ENCODE assay signal across 9 mouse cellular contexts in genomic region chr8:34447880-34448830, GRCm38 (mm10).
DNase-seq lines count a peak whose midpoint lies in the region; ATAC-seq and TF ChIP-seq lines count a peak whose summit lies in the region.
"Had no signal": no experiment of that assay in that cellular context is flagged by ENCODE, and none has a peak within 500 bp of the region (broad histone marks: within the 10 kb centered on the region; RNA-seq: fewer than 3 reads in every experiment).

No protein-coding gene starts in this region.

- TF ChIP-seq EP300 in liver, postnatal 0 days (IDR thresholded peaks at IDR 0.05; ENCODE audit: low read depth), result no peak

- WGBS in liver, postnatal 0 days (ENCODE audit: insufficient replicate concordance), result 37% methylated on average over 18 of the region's 18 CpGs
- WGBS in limb, embryonic 14.5 days, result 36% methylated on average over 18 of the region's 18 CpGs

- no peaks in the 10 kb centered on the region for H3K4me1 ChIP-seq in liver, postnatal 0 days (ENCODE audit: insufficient read depth)
- peaks cover 9% of the 10 kb centered on the region for H3K4me1 ChIP-seq in limb, embryonic 14.5 days (ENCODE audit: control insufficient read depth, insufficient read depth, low read length)

- peak; percentile 21 for DNase-seq in adrenal gland, postnatal 14 days
- DNase-seq in adrenal gland, adult 8-10 months, result no peak
- no peak for DNase-seq in liver, postnatal 0 days
- no peak for DNase-seq in liver
- DNase-seq in heart, adult 8-10 months (ENCODE audit: low spot score), result peak; percentile 12
- peak; percentile 27 for DNase-seq in limb, embryonic 14.5 days (ENCODE audit: low spot score)
- DNase-seq in T-cell, adult 2 months (ENCODE audit: low spot score), result no peak
- no peak for DNase-seq in c-Kit-positive CD71-positive TER-119-positive erythroid progenitor cells, embryonic 14.5 days (ENCODE audit: low spot score)

- 0 out of 2 replicates have a peak overlapping the region, but pooled peaks have one; percentile 26 for H3K4me2 ChIP-seq in liver, postnatal 0 days (ENCODE audit: low read depth, low read length)
- no peak overlapping the region for H3K4me2 ChIP-seq in limb, embryonic 14.5 days (replicated peaks; ENCODE audit: low read depth, low read length, severe bottlenecking)

- no peak for ATAC-seq in liver, postnatal 0 days
- ATAC-seq in limb, embryonic 14.5 days (ENCODE audit: low FRiP score, low read depth), result no peak
- ATAC-seq: Patski had no signal

- TF ChIP-seq CTCF in liver, postnatal 0 days (IDR thresholded peaks at IDR 0.05; ENCODE audit: low read depth), result no peak

- no peaks in the 10 kb centered on the region for H3K27me3 ChIP-seq in liver, postnatal 0 days (ENCODE audit: insufficient read depth, low read length)
- no peaks in the 10 kb centered on the region for H3K27me3 ChIP-seq in limb, embryonic 14.5 days (ENCODE audit: control insufficient read depth, insufficient read depth, low read length)
- H3K27me3 ChIP-seq: Patski had no signal

- H3K9ac ChIP-seq in liver, postnatal 0 days (replicated peaks), result no peak overlapping the region
- no peak overlapping the region for H3K9ac ChIP-seq in limb, embryonic 14.5 days (ENCODE audit: low read depth, low read length, severe bottlenecking)

- H3K9me3 ChIP-seq in liver, postnatal 0 days (ENCODE audit: low read length), result peaks cover 4% of the 10 kb centered on the region
- no peaks in the 10 kb centered on the region for H3K9me3 ChIP-seq in limb, embryonic 14.5 days (ENCODE audit: control insufficient read depth, low read length)

- TF ChIP-seq POLR2A in limb, embryonic 14.5 days (IDR thresholded peaks at IDR 0.05; ENCODE audit: borderline replicate concordance, extremely low read depth, insufficient read depth, insufficient read length), result no peak

- H3K4me3 ChIP-seq in liver, postnatal 0 days (ENCODE audit: low read depth, low read length), result no peak overlapping the region
- H3K4me3 ChIP-seq in limb, embryonic 14.5 days (replicated peaks; ENCODE audit: low read length), result no peak overlapping the region

- no peak overlapping the region for H3K27ac ChIP-seq in liver, postnatal 0 days (ENCODE audit: low read depth)
- H3K27ac ChIP-seq in limb, embryonic 14.5 days (replicated peaks; ENCODE audit: low read depth, low read length), result no peak overlapping the region

- no peaks in the 10 kb centered on the region for H3K36me3 ChIP-seq in liver, postnatal 0 days (replicated peaks; ENCODE audit: insufficient read depth, low read length)
- H3K36me3 ChIP-seq in limb, embryonic 14.5 days (ENCODE audit: control insufficient read depth, insufficient read depth, low read length), result no peaks in the 10 kb centered on the region

Comparison
In these comparisons a context has a peak if more than half of its experiments do, and no peak if none do; other contexts are left out.
1. DNase-seq: peak in adrenal gland, postnatal 14 days (single experiment), heart, adult 8-10 months (single experiment) and limb, embryonic 14.5 days (single experiment); none in adrenal gland, adult 8-10 months (single experiment), liver, postnatal 0 days (single experiment), liver (single experiment), T-cell, adult 2 months (single experiment) and c-Kit-positive CD71-positive TER-119-positive erythroid progenitor cells, embryonic 14.5 days (single experiment).